Mouse (Mus musculus): Measurements from ENCODE around the gene Pxylp1. TPM values are rescaled to one million over a fixed set of nuclear protein-coding genes. Genes with fewer than 3 reads are reported as not detected.

Pxylp1 gene
- total and polyA plus RNA-seq, 2 experiments from 2014 or later = 23.5 to 42.3 TPM

GRCm38 (mm10) chr9:96829682-96830081, 62.8 kb downstream of the Pxylp1 start:
- H3K27me3 ChIP-seq (ENCODE audit: insufficient read depth, low read length) = no peaks in the 10 kb centered on the region
- peaks cover 8% of the 10 kb centered on the region; the same call in 1 of the 2 replicates for H3K36me3 ChIP-seq (ENCODE audit: insufficient read depth, low read length)
- H3K27ac ChIP-seq (ENCODE audit: low read depth, low read length) = no peak overlapping the region
- peak; percentile 39 for TF ChIP-seq CTCF (IDR thresholded peaks at IDR 0.05)
- H3K4me3 ChIP-seq (ENCODE audit: low read depth, low read length) = no peak overlapping the region
- 85% methylated on average over 3 of the region's 3 CpGs for WGBS
- no peak overlapping the region for H3K9ac ChIP-seq (replicated peaks; ENCODE audit: low read length, poor library complexity, severe bottlenecking)
- no peaks in the 10 kb centered on the region for H3K9me3 ChIP-seq (ENCODE audit: low read length)
- no peak overlapping the region for H3K4me2 ChIP-seq (ENCODE audit: low read depth, low read length, poor library complexity, severe bottlenecking)
- H3K4me1 ChIP-seq (ENCODE audit: insufficient read depth, low read length) = no peaks in the 10 kb centered on the region
- no peak; the same call in 1 of the 2 replicates for ATAC-seq (ENCODE audit: low FRiP score)
- no peak for DNase-seq (ENCODE audit: low spot score)

- no peak for ATAC-seq (ENCODE audit: low FRiP score)
- H3K27me3 ChIP-seq (ENCODE audit: insufficient read depth, low read length) = no peaks in the 10 kb centered on the region
- H3K4me2 ChIP-seq (ENCODE audit: low read depth, low read length, poor library complexity, severe bottlenecking) = no peak overlapping the region
- no peak overlapping the region for H3K27ac ChIP-seq (ENCODE audit: low read depth, low read length)
- no peak overlapping the region for H3K4me3 ChIP-seq (ENCODE audit: low read depth, low read length)
- H3K4me1 ChIP-seq (ENCODE audit: insufficient read depth, low read length) = no peaks in the 10 kb centered on the region
- no peak overlapping the region for H3K9ac ChIP-seq (replicated peaks; ENCODE audit: low read length, poor library complexity, severe bottlenecking)
- TF ChIP-seq CTCF (IDR thresholded peaks at IDR 0.05) = no peak
- H3K36me3 ChIP-seq (ENCODE audit: insufficient read depth, low read length) = peaks cover 11% of the 10 kb centered on the region; the same call in 1 of the 2 replicates
- no peaks in the 10 kb centered on the region for H3K9me3 ChIP-seq (ENCODE audit: low read length)
- WGBS = 75% methylated on average over 2 of the region's 2 CpGs
- no peak for DNase-seq (ENCODE audit: low spot score)
Measured at GRCm38 (mm10) chr9:96828071-96828470, 64.4 kb downstream of the Pxylp1 start.

DNA sequence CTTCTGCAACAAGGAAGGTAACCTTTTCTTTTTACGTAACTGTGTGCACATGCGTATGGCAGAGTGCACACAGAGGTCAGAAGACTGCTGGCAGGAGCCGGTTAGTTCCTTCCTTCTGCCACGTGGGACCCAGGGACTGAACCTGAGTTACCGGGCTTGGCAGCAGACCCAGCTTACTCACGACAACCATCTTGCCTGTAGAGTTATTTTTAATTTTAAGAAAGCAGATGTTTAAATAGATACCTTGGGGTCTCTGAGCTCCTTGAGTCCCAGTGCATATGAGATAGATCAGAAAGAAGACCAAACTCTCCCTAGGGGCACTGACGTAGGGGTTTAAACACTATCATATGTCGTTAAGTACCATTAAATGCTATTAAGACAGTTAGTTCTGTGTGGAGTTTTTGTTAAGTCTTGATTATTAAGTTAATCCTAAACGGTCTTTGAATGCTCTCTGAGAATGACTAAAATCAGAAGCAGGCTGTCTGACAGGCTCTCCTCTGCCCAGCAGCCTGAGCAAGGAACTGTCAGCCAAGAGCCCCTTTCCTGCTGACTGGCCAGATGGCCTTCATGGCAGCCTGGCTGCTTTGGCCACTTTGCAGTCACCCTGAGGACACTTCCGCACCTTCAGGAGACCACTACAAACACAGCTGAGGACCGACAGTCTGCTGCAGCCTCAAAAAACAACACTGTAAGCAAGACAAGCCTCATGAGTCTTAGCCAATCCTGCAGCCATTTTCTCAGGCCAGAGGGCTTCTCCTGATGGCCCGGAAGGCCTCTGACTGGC, 65.3 kb downstream of the Pxylp1 start:
- WGBS = 68% methylated on average over 12 of the region's 12 CpGs
- no peak overlapping the region for H3K27ac ChIP-seq (ENCODE audit: low read depth, low read length)
- peaks cover 11% of the 10 kb centered on the region; the same call in 1 of the 2 replicates for H3K36me3 ChIP-seq (ENCODE audit: insufficient read depth, low read length)
- no peak overlapping the region for H3K4me3 ChIP-seq (ENCODE audit: low read depth, low read length)
- H3K27me3 ChIP-seq (ENCODE audit: insufficient read depth, low read length) = no peaks in the 10 kb centered on the region
- ATAC-seq (ENCODE audit: low FRiP score) (no peak), DNase-seq (ENCODE audit: low spot score) (peak; percentile 72)
- TF ChIP-seq CTCF (IDR thresholded peaks at IDR 0.05) = no peak
- no peaks in the 10 kb centered on the region for H3K4me1 ChIP-seq (ENCODE audit: insufficient read depth, low read length)
- no peaks in the 10 kb centered on the region for H3K9me3 ChIP-seq (ENCODE audit: low read length)
- H3K9ac ChIP-seq (replicated peaks; ENCODE audit: low read length, poor library complexity, severe bottlenecking) = no peak overlapping the region
- H3K4me2 ChIP-seq (ENCODE audit: low read depth, low read length, poor library complexity, severe bottlenecking) = no peak overlapping the region

DNA sequence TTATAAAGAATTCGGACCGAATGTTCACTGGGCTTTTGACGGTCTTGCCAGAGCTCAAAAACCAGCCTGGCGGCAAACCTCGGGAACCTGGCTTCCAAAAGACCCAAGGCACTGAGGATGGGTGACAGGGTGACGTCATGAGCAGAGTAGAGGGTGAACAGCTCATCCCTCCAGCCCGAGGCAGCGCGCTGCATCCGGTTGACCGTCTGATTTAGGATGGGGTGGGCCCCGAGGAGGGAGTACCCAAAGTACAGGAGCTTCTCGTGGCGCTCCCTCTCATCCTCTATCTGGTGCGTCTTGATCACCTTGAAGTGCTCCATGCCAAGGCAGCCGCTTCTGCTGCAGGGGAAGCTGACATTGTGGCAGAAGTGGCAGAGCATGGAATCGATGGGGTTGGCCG, 67.6 kb downstream of the Pxylp1 start:
- Histone ChIP-seq H3K27me3 (ENCODE audit: insufficient read depth, low read length) (no peaks in the 10 kb centered on the region), H3K27ac (ENCODE audit: low read depth, low read length) (no peak overlapping the region), H3K4me2 (ENCODE audit: low read depth, low read length, poor library complexity, severe bottlenecking) (no peak overlapping the region), H3K9ac (replicated peaks; ENCODE audit: low read length, poor library complexity, severe bottlenecking) (no peak overlapping the region), H3K4me1 (ENCODE audit: insufficient read depth, low read length) (no peaks in the 10 kb centered on the region), H3K36me3 (ENCODE audit: insufficient read depth, low read length) (peaks cover 11% of the 10 kb centered on the region; the same call in 1 of the 2 replicates), H3K4me3 (ENCODE audit: low read depth, low read length) (no peak overlapping the region), H3K9me3 (ENCODE audit: low read length) (no peaks in the 10 kb centered on the region)
- no peak for DNase-seq (ENCODE audit: low spot score)
- no peak for ATAC-seq (ENCODE audit: low FRiP score)
- WGBS = 95% methylated on average over 18 of the region's 18 CpGs
- TF ChIP-seq CTCF (IDR thresholded peaks at IDR 0.05) = no peak

DNA sequence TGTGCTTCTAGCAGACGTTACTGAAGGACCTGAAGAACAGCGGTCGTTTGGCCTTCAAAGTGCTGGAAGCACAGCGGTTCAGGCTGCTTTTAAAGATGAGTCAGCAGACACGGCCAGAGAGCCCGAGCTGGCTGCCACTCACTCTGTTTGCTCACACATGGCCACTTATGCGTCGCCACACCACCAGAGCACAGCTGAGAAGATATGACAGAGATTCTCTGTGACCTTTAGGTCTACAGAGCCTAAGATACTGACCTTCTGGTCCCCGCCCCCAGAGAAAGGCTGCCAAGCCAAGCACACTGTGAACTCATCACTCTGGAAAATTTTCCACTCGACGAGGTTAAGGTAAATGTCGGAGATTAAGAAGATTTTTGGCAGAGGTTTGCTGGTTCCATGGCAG, 68.4 kb downstream of the Pxylp1 start:
- Histone ChIP-seq H3K9me3 (ENCODE audit: low read length) (no peaks in the 10 kb centered on the region), H3K4me2 (ENCODE audit: low read depth, low read length, poor library complexity, severe bottlenecking) (no peak overlapping the region), H3K27me3 (ENCODE audit: insufficient read depth, low read length) (no peaks in the 10 kb centered on the region), H3K4me1 (ENCODE audit: insufficient read depth, low read length) (no peaks in the 10 kb centered on the region), H3K27ac (ENCODE audit: low read depth, low read length) (no peak overlapping the region), H3K9ac (replicated peaks; ENCODE audit: low read length, poor library complexity, severe bottlenecking) (no peak overlapping the region), H3K4me3 (ENCODE audit: low read depth, low read length) (no peak overlapping the region), H3K36me3 (ENCODE audit: insufficient read depth, low read length) (peaks cover 11% of the 10 kb centered on the region; the same call in 1 of the 2 replicates)
- ATAC-seq (ENCODE audit: low FRiP score) = no peak
- TF ChIP-seq CTCF (IDR thresholded peaks at IDR 0.05) = no peak
- WGBS = 75% methylated on average over 12 of the region's 12 CpGs
- DNase-seq (ENCODE audit: low spot score) = no peak

DNA sequence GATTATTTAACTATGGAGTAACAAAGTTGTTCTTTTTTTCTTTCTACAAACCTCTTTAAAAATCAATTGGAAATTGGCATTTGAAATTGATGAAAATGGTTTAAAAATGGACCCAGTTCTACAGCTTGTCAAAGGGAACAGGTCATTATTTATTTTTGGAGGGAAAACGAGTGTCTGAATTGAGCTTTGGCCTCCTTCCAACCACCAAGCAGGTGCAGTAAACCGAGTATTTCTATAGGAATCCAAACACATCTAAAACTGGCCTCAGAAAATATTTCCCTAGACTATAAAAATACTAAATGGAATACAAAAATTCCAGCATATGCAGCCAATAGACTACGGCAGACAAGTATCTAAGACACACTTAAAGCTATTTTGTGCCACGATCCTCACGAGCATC, 68.9 kb downstream of the Pxylp1 start:
- TF ChIP-seq CTCF (IDR thresholded peaks at IDR 0.05) = no peak
- 73% methylated on average over 5 of the region's 5 CpGs for WGBS
- no peak overlapping the region for H3K4me3 ChIP-seq (ENCODE audit: low read depth, low read length)
- H3K4me1 ChIP-seq (ENCODE audit: insufficient read depth, low read length) = no peaks in the 10 kb centered on the region
- H3K9ac ChIP-seq (replicated peaks; ENCODE audit: low read length, poor library complexity, severe bottlenecking) = no peak overlapping the region
- H3K4me2 ChIP-seq (ENCODE audit: low read depth, low read length, poor library complexity, severe bottlenecking) = no peak overlapping the region
- peaks cover 11% of the 10 kb centered on the region; the same call in 1 of the 2 replicates for H3K36me3 ChIP-seq (ENCODE audit: insufficient read depth, low read length)
- H3K27me3 ChIP-seq (ENCODE audit: insufficient read depth, low read length) = no peaks in the 10 kb centered on the region
- ATAC-seq (ENCODE audit: low FRiP score) = no peak
- DNase-seq (ENCODE audit: low spot score) = no peak
- H3K9me3 ChIP-seq (ENCODE audit: low read length) = no peaks in the 10 kb centered on the region
- H3K27ac ChIP-seq (ENCODE audit: low read depth, low read length) = no peak overlapping the region
